Mouse (Mus musculus) CH12.LX (cell line): ENCODE results near the gene Ttl. TPM values are rescaled to one million over a fixed set of nuclear protein-coding genes. Genes with fewer than 3 reads are reported as not detected.

Experiments
- DNase-seq: peaks from one replicate; pipeline ENCODE4 v3.0.0-alpha.2; 2013; ENCODE audit errors: extremely low read depth
- H3K27ac ChIP-seq: 2 replicates; pipeline ENCODE4 v1.5.1; 2012; ENCODE audit warnings: low read depth, mild to moderate bottlenecking, control low read depth, moderate library complexity; ENCODE audit not compliant: insufficient read depth
- H3K27me3 ChIP-seq: replicated peaks from 2 replicates; pipeline ENCODE3; 2012; ENCODE audit warnings: inconsistent platforms
- H3K36me3 ChIP-seq, 2 experiments: replicated peaks in 1 of 2; 2 replicates each; pipeline versions ENCODE3 to v1.6.1; 2012; ENCODE audit warnings: inconsistent platforms in 1 of 2, low read length in 1 of 2, mild to moderate bottlenecking in 1 of 2, mixed read lengths in 1 of 2, moderate library complexity in 1 of 2; ENCODE audit not compliant: control insufficient read depth in 1 of 2, insufficient read depth in 1 of 2
- H3K4me1 ChIP-seq, 2 experiments: 2 replicates each; pipeline ENCODE4 v1.6.1; 2012; ENCODE audit warnings: inconsistent platforms in 1 of 2, moderate library complexity in 1 of 2; ENCODE audit not compliant: insufficient read depth in 2 of 2, control insufficient read depth in 1 of 2
- H3K4me2 ChIP-seq: 2 replicates; pipeline ENCODE4 v1.6.1; 2012; ENCODE audit warnings: low read depth, mild to moderate bottlenecking, control low read depth; ENCODE audit not compliant: poor library complexity, insufficient read depth, severe bottlenecking
- H3K4me3 ChIP-seq, 3 experiments: fragments of 150-350 bp in 1 of 3; sonication (generic) in 1 of 3; replicated peaks in 1 of 3; 2 replicates each; pipeline versions ENCODE3 to v1.5.1; 2011 to 2012; ENCODE audit warnings: low read depth in 2 of 3, low read length in 2 of 3, mild to moderate bottlenecking in 2 of 3, moderate library complexity in 2 of 3, control low read depth in 1 of 3, improper control_type of control experiment in 1 of 3, inconsistent platforms in 1 of 3, mixed read lengths in 1 of 3; ENCODE audit not compliant: poor library complexity in 1 of 3
- H3K79me2 ChIP-seq: replicated peaks from 2 replicates; pipeline ENCODE4 v1.6.1; 2012; ENCODE audit warnings: mild to moderate bottlenecking, moderate library complexity; ENCODE audit not compliant: control insufficient read depth, poor library complexity, insufficient read depth, severe bottlenecking; ENCODE audit errors: extremely low read depth
- H3K9ac ChIP-seq: 2 replicates; pipeline ENCODE4 v1.6.1; 2012; ENCODE audit warnings: low read depth, mild to moderate bottlenecking, control low read depth, moderate library complexity; ENCODE audit not compliant: insufficient read depth
- H3K9me3 ChIP-seq: replicated peaks from 2 replicates; pipeline ENCODE3; 2012; ENCODE audit warnings: low read length, inconsistent platforms, mixed read lengths
- BHLHE40 ChIP-seq: IDR thresholded peaks from 2 replicates; pipeline ENCODE4 v1.6.1; 2011; ENCODE audit warnings: mild to moderate bottlenecking, low read depth, low read length, improper control_type of control experiment
- CHD1 ChIP-seq: IDR thresholded peaks from 2 replicates; pipeline ENCODE4 v1.6.1; 2012; ENCODE audit warnings: low read depth, low read length, improper control_type of control experiment, inconsistent platforms
- CHD2 ChIP-seq: IDR thresholded peaks from 2 replicates; pipeline ENCODE4 v1.6.1; 2011; ENCODE audit warnings: low read length, improper control_type of control experiment
- CTCF ChIP-seq, 2 experiments: IDR thresholded peaks in 1 of 2; conservative IDR thresholded peaks in 1 of 2; 2 replicates each; pipeline ENCODE4 v1.5.1; 2011 to 2012; ENCODE audit warnings: low read depth in 2 of 2, low read length in 2 of 2, improper control_type of control experiment in 1 of 2, inconsistent platforms in 1 of 2, mild to moderate bottlenecking in 1 of 2, moderate library complexity in 1 of 2
- E2F4 ChIP-seq: IDR thresholded peaks from 2 replicates; pipeline ENCODE4 v1.6.1; 2011; ENCODE audit warnings: low read depth, low read length, improper control_type of control experiment; ENCODE audit not compliant: insufficient replicate concordance
- ELF1 ChIP-seq: IDR thresholded peaks from 2 replicates; pipeline ENCODE4 v1.6.1; 2014; ENCODE audit warnings: low read depth, mild to moderate bottlenecking, inconsistent platforms, low read length, improper control_type of control experiment
- EP300 ChIP-seq: IDR thresholded peaks from 2 replicates; pipeline ENCODE4 v1.6.1; 2011; ENCODE audit warnings: low read length, improper control_type of control experiment
- ETS1 ChIP-seq: conservative IDR thresholded peaks from 2 replicates; pipeline ENCODE4 v1.6.1; 2012; ENCODE audit warnings: low read depth, mild to moderate bottlenecking, inconsistent platforms, low read length, improper control_type of control experiment, moderate library complexity
- HCFC1 ChIP-seq: IDR thresholded peaks from 2 replicates; pipeline ENCODE4 v1.6.1; 2012; ENCODE audit warnings: low read depth, mild to moderate bottlenecking, inconsistent platforms, low read length, improper control_type of control experiment
- KAT2A ChIP-seq: IDR thresholded peaks from 2 replicates; pipeline ENCODE4 v1.6.1; 2012; ENCODE audit warnings: low read length, improper control_type of control experiment, inconsistent platforms; ENCODE audit not compliant: insufficient replicate concordance
- MAFK ChIP-seq: IDR thresholded peaks from 2 replicates; pipeline ENCODE4 v1.6.1; 2011; ENCODE audit warnings: low read length, improper control_type of control experiment; ENCODE audit not compliant: insufficient replicate concordance
- MAX ChIP-seq: IDR thresholded peaks from 2 replicates; pipeline ENCODE4 v1.6.1; 2011; ENCODE audit warnings: low read length, improper control_type of control experiment
- MAZ ChIP-seq: IDR thresholded peaks from 2 replicates; pipeline ENCODE4 v1.6.1; 2012; ENCODE audit warnings: low read depth, mild to moderate bottlenecking, inconsistent platforms, low read length, improper control_type of control experiment, moderate library complexity
- MEF2A ChIP-seq: IDR thresholded peaks from 2 replicates; pipeline ENCODE4 v1.6.1; 2014; ENCODE audit warnings: low read depth, mild to moderate bottlenecking, inconsistent platforms, low read length, improper control_type of control experiment, borderline replicate concordance
- RAD21 ChIP-seq: IDR thresholded peaks from 2 replicates; pipeline ENCODE4 v1.6.1; 2011; ENCODE audit warnings: low read depth, mild to moderate bottlenecking, low read length, improper control_type of control experiment, moderate library complexity
- RCOR1 ChIP-seq: conservative IDR thresholded peaks from 2 replicates; pipeline ENCODE4 v1.6.1; 2012; ENCODE audit warnings: low read depth, mild to moderate bottlenecking, inconsistent platforms, low read length, improper control_type of control experiment
- SMC3 ChIP-seq: IDR thresholded peaks from 2 replicates; pipeline ENCODE4 v1.6.1; 2011; ENCODE audit warnings: low read depth, low read length, improper control_type of control experiment
- TBP ChIP-seq: conservative IDR thresholded peaks from 2 replicates; pipeline ENCODE4 v1.6.1; 2011; ENCODE audit warnings: low read depth, low read length, improper control_type of control experiment
- USF2 ChIP-seq: conservative IDR thresholded peaks from 2 replicates; pipeline ENCODE4 v1.6.1; 2011; ENCODE audit warnings: low read depth, low read length, improper control_type of control experiment
- ZMIZ1 ChIP-seq: IDR thresholded peaks from 2 replicates; pipeline ENCODE4 v1.6.1; 2012; ENCODE audit warnings: low read depth, mild to moderate bottlenecking, inconsistent platforms, low read length, improper control_type of control experiment
- dilution Hi-C: fragments of 300-500 bp; cut with MboI; formaldehyde crosslinking; loops from 2 replicates; pipeline ENCODE4 v1.14.3; 2020; ENCODE audit warnings: low sequenced_read_pairs; ENCODE audit not compliant: extremely low pct_unique_long_range_greater_than_20kb, extremely low pct_ligation_motif_present
- in situ Hi-C: fragments of 300-500 bp; cut with MboI; formaldehyde crosslinking; loops from 3 replicates; pipeline ENCODE4 v1.14.3; 2019; ENCODE audit warnings: low sequenced_read_pairs, low pct_ligation_motif_present, low pct_unique_long_range_greater_than_20kb, mixed read lengths
- polyA plus RNA-seq: library from polyadenylated mRNA; unstranded; fragments of >175 nt; gene quantifications from 2 replicates; pipeline ENCODE4 v1.2.1, GENCODE M21; 2012; ENCODE audit warnings: low read depth; ENCODE audit not compliant: insufficient read length
- total RNA-seq, 2 experiments: library from RNA; depleted of rRNA; stranded (reverse); fragments of 300-350 nt in 1 of 2; fragments of >200 nt in 1 of 2; gene quantifications; 2 replicates each; pipeline ENCODE4 v1.2.3; 2012 to 2014

Ttl gene
- total and polyA plus RNA-seq, 3 experiments: 1.8 to 2.9 (median 2.7) TPM

DNA sequence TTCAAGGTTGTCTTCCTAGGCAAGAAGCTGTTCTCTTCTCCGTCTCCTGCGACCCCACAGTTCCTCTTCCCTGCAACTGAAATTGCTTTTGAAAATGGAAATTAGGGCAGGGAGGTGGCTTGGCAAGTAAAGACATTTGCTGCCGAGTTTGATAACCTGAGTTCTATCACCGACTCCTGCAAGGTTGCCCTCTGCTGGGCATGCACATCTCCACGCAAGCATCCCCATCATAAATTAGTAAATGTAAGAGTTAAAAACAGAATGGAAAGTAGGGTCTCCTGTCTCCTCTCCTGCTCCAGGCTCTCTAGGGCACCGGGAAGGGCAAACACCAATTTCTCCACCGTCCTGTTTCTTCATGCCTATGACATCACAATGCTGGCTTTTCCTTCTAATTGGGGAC, 66.5 kb downstream of the Ttl start:
- Histone ChIP-seq H3K27ac (no peak overlapping the region), H3K27me3 (no peaks in the 10 kb centered on the region), H3K9me3 (peaks cover 2% of the 10 kb centered on the region), H3K79me2 (0 out of 2 replicates have a peak, but pooled peaks cover 3% of the 10 kb centered on the region), H3K4me3 (no peak overlapping the region), H3K9ac (no peak overlapping the region), H3K4me2 (no peak overlapping the region), H3K4me1 (peaks cover 5 to 26% of the 10 kb centered on the region in 2 experiments; a peak in 3 of 4 replicates), H3K36me3 (peaks cover 16 to 44% of the 10 kb centered on the region in 2 experiments)
- in situ Hi-C loops (no loop called here), dilution Hi-C loops (no loop called here)
- DNase-seq: peak; percentile 34
- TF ChIP-seq MAZ (no peak), SMC3 (peak; percentile 28), CTCF (conservative IDR thresholded peaks at IDR 0.05 in 1 of 2, IDR thresholded peaks at IDR 0.05 in 1 of 2; ENCODE audit: low read depth in 2 of 2, low read length in 2 of 2) (peak in 1 of 2 experiments; percentile 50; a peak in 2 of 4 replicates), USF2 (no peak), MAX (no peak)

- Histone ChIP-seq H3K79me2 (0 out of 2 replicates have a peak, but pooled peaks cover 3% of the 10 kb centered on the region), H3K27ac (no peak overlapping the region), H3K4me2 (no peak overlapping the region), H3K9ac (no peak overlapping the region), H3K4me1 (peaks cover 5 to 26% of the 10 kb centered on the region in 2 experiments; a peak in 3 of 4 replicates), H3K4me3 (no peak overlapping the region), H3K36me3 (peaks cover 16 to 36% of the 10 kb centered on the region in 2 experiments), H3K9me3 (peaks cover 2% of the 10 kb centered on the region), H3K27me3 (no peaks in the 10 kb centered on the region)
- dilution Hi-C loops (no loop called here), in situ Hi-C loops (no loop called here)
- TF ChIP-seq MEF2A: no peak
- TF ChIP-seq CHD1: no peak
- no peak for TF ChIP-seq E2F4
- no peak for TF ChIP-seq RCOR1
- no peak for DNase-seq
Observed at GRCm38 (mm10) chr2:129133006-129133805, 67.5 kb downstream of the Ttl start.

- no peak overlapping the region for H3K27ac ChIP-seq
- no peak overlapping the region for H3K9ac ChIP-seq
- H3K4me1 ChIP-seq: peaks cover 7 to 11% of the 10 kb centered on the region in 2 experiments; a peak in 3 of 4 replicates
- no peaks in the 10 kb centered on the region for H3K9me3 ChIP-seq
- dilution Hi-C loops: no loop called here
- H3K4me3 ChIP-seq: no peak overlapping the region
- no peaks in the 10 kb centered on the region for H3K36me3 ChIP-seq
- H3K27me3 ChIP-seq: no peaks in the 10 kb centered on the region
- no peak for TF ChIP-seq RAD21
- no peak for TF ChIP-seq E2F4
- no peak for TF ChIP-seq ETS1
- TF ChIP-seq KAT2A: no peak
- no peak for TF ChIP-seq SMC3
- no peak for TF ChIP-seq ZMIZ1
- no peak for TF ChIP-seq TBP
- no peak for TF ChIP-seq BHLHE40
- no peak for TF ChIP-seq EP300
- no peak for TF ChIP-seq MAFK
- TF ChIP-seq MEF2A: no peak
- TF ChIP-seq RCOR1: no peak
- TF ChIP-seq HCFC1: no peak
- TF ChIP-seq CHD2: no peak
- TF ChIP-seq USF2: no peak
- TF ChIP-seq ELF1: no peak
- TF ChIP-seq CTCF (conservative IDR thresholded peaks at IDR 0.05 in 1 of 2, IDR thresholded peaks at IDR 0.05 in 1 of 2; ENCODE audit: low read depth in 2 of 2, low read length in 2 of 2): no peak
- TF ChIP-seq, all 38 proteins: peak for 0
- H3K79me2 ChIP-seq: no peaks in the 10 kb centered on the region
- H3K4me2 ChIP-seq: no peak overlapping the region
- in situ Hi-C loops: no loop called here
- no peak for DNase-seq
Observed at GRCm38 (mm10) chr2:129139906-129140305, 74.2 kb downstream of the Ttl start.
